Mouse (Mus musculus) CD4-positive naive resting alpha-beta T cell, adult 76 days (primary cell): ENCODE data around the gene Gm21671. TPM values are rescaled to one million over a fixed set of nuclear protein-coding genes. Genes with fewer than 3 reads are reported as not detected.

Experiments
- total RNA-seq: library from RNA; stranded (reverse); gene quantifications from one replicate; pipeline ENCODE4 v1.2.4, GENCODE M21; 2023

The Gm21671 gene
- total RNA-seq: not detected

GRCm38 (mm10) chr5:25954317-25954716 is at the start of gene Gm21671:
TSS of gene Gm21671 (minus strand) at chr5:25954417.

GRCm38 (mm10) chr5:25988550-25988949 is 34.3 kb upstream of the Gm21671 start, which contains the start of gene Gm21698:
TSS of gene Gm21698 (minus strand) at chr5:25988650.

GRCm38 (mm10) chr5:25972563-25972962 is 18.3 kb upstream of the Gm21671 start, which contains the start of gene Gm21680:
TSS of gene Gm21680 (minus strand) at chr5:25972663.

GRCm38 (mm10) chr5:25942281-25942680 is 11.9 kb downstream of the Gm21671 start, which contains the start of gene Gm21663:
TSS of gene Gm21663 (minus strand) at chr5:25942381.

Other genes starting within 250 kb of the Gm21671 start
- gene Xrcc2, start 248.6 kb downstream of the Gm21671 start, total RNA-seq: 19.3 TPM
- gene Actr3b, start 194.4 kb downstream of the Gm21671 start, total RNA-seq: not detected
- not detected for gene Gm21663, start 12.0 kb downstream of the Gm21671 start, total RNA-seq
- gene Gm21680, start 18.2 kb upstream of the Gm21671 start, total RNA-seq: not detected
- gene Gm21698, start 34.2 kb upstream of the Gm21671 start, total RNA-seq: not detected
- gene Gm1979, start 50.4 kb upstream of the Gm21671 start, total RNA-seq: not detected
- not detected for gene Gm5862, start 68.5 kb upstream of the Gm21671 start, total RNA-seq
- gene Speer4a, start 85.1 kb upstream of the Gm21671 start, total RNA-seq: not detected
- gene Gm7347, start 104.2 kb upstream of the Gm21671 start, total RNA-seq: not detected
- gene Gm10471, start 134.9 kb upstream of the Gm21671 start, total RNA-seq: not detected
- not detected for gene 5031410I06Rik, start 150.9 kb upstream of the Gm21671 start, total RNA-seq
- not detected for gene Gm10220, start 167.0 kb upstream of the Gm21671 start, total RNA-seq